Mouse (Mus musculus) frontal cortex, postnatal 14 days (tissue): ENCODE results near the gene Stab2.

Source experiments
- DNase-seq, 2 experiments: peaks; one replicate each; pipeline ENCODE4 v3.0.0; 2022; ENCODE audit warnings: low spot score in 2 of 2

The Stab2 gene

DNA sequence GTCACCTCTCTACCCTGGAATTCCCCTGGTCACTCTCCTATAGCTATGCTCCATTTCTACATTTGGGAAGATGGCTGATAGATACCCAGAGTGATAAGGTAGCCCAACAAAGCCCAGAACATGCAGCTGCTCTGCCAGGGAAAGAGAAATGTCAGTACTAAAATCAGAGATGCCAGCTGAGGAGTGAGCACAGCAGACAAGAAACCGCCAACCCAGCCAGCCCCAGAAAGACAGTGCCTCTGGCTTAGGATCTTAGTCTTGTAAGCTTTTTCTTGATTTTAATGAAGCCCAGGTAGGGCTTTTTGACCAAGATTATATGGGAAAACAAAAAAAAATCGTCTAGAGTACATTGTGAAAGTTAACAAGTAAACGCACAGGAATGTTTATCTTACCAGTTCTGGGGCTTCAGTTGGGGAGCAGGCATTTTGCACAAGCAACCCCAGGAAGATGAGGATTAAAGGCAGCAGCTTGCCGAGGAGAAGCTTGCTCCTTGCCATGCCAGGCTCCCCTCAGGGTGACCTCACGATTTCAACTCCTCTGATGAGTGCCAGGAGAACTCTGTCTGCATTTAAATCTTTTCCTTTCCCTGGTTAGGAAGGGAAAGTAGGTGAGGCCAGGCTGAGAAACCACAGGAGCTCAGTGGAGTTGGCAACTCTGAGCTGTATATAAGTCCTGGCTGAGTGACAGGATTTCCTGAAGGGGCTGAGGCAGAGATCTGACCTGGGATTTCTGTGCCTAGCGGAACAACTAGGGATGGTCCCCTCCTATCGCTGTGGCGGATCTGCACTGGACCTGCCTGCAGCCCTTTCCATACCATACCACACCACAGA lies at the start of gene Stab2:
TSS of gene Stab2 (minus strand) at position 641 of the 830 bp plus-strand sequence.
- DNase-seq, result no peak

DNA sequence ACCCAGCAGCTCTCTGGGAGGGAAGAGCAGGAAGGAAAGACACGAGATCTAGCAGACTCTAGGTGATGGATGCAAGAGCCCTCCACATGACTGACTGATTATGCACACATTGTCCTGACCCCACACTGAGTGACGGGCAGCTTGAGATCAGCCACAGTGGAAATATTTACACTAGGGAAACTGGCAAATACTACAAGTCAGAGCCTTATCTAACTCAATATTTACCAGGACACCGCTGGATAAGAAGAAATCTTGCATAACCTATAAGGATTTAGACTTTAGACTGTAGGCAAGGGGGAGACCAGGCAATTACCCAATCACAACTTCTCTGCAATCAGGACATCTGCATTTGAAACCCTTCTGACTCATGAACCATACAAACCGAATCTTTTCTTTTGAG lies 43.9 kb upstream of the Stab2 start:
- DNase-seq, result no peak

DNA sequence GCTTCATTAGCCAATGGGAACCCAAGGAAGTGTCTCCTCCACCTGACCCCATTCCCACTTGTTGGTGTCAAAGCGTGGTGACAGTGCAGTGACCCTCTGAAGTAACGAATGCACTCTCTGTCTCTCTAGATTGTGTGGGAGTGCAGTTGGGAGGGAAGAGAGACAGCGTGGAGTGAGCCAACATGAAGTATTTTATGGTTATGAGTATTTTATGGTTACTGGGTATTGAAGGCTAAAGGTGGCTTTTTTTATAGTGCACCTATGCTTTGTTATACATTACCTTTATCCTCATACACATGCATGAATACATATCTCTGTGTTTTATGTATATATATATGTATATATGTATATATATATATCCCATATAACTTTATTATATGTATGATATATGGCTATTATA lies 41.4 kb upstream of the Stab2 start:
- no peak for DNase-seq

GRCm38 (mm10) chr10:87046931-87047468 lies 39.2 kb upstream of the Stab2 start:
- no peak for DNase-seq

- DNase-seq, result no peak
These were observed 38.6 kb upstream of the Stab2 start for GRCm38 (mm10) chr10:87046469-87046868.

DNA sequence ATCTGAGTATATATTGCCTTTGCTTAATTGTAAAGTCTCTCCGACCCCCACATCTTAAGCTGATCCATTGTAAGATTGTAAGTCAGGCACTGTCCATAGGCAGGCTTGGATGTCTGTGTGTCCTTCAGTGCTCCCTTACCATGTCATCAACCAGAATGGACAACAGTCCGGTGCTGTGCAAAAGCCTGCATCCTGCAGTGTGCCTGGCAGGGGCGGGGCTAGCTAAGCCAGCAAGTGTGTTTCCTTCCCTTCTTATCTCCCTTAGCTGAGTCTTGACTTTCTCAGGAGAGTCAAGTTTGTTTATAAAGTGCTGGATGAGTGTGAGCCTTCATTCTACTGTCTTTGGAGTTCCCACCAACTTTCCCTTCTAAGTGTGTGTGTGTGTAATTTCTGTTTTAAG lies 37.4 kb upstream of the Stab2 start:
- no peak for DNase-seq

GRCm38 (mm10) chr10:87041265-87041664 lies 33.4 kb upstream of the Stab2 start:
- no peak for DNase-seq

GRCm38 (mm10) chr10:87039800-87040199 lies 32.0 kb upstream of the Stab2 start:
- DNase-seq, result no peak

- DNase-seq, result no peak
These were observed 31.5 kb upstream of the Stab2 start for GRCm38 (mm10) chr10:87039340-87039739.

DNA sequence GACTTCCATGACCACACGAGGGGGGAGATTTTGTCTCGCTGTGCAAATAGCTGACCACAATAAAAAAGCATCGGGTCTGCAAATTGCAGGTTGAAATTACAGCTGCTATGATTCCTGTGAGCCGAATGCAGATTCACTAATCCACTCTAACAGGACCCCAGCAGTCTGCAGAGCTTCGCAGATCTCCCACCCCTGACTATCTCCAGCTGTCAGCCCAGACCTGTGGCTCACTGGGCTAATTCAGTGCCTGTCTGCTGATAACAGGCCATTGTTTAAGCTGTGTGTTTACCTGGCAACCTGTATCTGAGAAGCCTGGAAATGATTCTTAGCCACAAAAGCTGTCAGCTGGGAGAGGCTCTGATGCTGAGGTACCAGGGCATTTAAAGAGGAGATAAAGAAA lies 29.2 kb upstream of the Stab2 start:
- DNase-seq, result no peak

DNA sequence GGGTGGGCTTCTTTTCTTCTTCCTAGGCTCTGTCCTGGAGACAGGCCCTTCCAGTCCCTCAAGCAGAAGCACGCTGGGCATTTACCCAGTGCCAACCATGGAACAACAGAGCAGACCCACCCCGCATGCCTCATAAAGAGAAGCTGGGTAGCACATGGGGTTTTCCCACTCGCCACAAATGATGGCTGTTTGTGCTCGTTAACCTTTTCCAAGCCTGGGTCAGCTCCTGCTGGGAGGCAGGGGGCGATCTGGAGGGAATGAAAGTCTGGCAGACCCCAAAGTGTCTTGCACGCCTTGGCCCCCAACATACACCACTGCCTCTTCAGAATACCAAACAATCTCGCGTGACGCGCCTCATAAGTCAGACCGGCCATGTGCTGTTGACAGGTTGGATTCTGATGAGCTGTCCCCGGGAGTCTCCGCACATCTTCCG lies 28.5 kb upstream of the Stab2 start:
- DNase-seq, result no peak

DNA sequence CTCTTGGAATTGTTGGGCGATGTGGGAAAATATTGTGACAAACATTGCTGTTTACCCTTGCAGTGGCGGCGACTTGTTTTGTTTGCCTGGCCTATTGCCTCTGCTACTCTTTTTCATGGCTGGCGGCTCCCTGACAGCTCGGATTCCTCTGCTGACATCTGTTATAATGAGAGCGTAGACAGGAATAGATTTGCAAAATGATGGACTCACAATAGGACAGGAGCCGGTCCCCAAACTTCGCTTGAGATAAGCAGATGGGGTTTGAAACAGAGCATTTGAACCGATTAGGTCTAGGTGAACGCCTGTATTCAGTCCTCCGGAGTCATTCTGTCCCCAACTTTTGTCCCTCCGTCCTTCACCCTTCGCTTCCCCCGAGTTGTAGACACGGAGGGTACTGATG lies 28.0 kb upstream of the Stab2 start:
- DNase-seq, result no peak

DNA sequence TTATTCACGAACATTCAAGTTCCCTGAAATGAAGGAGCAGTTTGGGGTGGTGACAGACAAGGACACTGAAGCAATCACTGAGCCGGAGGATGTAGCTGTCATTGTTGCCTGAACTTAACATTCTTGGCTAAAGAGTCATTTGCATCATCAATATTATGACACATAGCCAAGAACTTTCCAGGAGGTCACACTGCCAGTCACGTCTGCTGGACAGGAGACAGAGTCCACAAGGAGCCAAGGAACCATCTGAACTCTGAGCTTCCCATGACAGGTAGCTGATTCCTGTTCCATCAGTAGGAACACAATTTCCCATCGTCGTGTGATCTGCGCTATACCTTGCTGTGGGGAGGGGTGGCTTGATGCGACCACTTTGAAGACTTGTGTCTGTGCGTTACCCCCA lies 24.9 kb upstream of the Stab2 start:
- DNase-seq, result no peak

DNA sequence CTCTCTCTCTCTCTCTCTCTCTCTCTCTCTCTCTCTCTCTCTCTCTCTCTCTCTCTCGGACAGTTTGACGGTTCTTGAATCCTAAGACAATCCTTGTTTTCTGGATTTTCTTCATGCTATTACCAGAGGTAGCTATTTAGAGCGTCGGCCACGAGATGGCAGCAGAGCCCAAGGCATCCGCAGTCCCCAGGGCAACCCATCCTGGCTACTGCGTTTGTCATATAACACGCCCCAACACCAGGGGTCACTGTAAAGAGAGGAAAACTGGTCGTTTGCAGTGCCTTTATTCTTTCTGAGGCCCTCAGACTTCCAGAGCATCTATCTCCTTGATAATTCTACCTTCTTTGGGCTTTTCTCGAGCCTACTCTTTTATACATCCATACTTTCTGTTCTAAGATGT lies 17.1 kb upstream of the Stab2 start:
- peak; percentile 56 to 82 for DNase-seq

DNA sequence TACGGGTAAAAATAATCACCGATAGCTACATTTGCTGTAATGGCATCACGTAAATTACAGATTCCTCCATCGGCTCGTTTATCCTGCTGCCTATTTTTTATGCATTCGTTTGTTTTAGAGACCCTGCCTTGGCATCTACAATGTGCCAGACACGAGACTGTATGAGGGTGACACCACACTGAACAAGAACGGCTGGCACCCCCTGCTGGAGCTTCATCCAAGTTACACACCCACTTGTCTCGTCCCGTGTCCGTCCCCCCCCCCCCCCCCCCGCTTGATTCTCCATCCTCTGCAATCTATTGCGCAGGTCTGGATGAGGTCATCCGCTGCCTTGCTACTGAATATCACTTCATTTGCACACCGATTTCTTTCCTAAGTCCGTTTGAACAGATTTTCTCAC lies 12.9 kb upstream of the Stab2 start:
- peak in 1 of 2 experiments; percentile 20 for DNase-seq

- no peak for DNase-seq
These were observed 11.1 kb upstream of the Stab2 start for GRCm38 (mm10) chr10:87018876-87019275.

GRCm38 (mm10) chr10:87016151-87016692 lies 8.4 kb upstream of the Stab2 start:
- DNase-seq, result no peak

- DNase-seq, result no peak
These were observed 7.6 kb upstream of the Stab2 start for GRCm38 (mm10) chr10:87015403-87015802.

DNA sequence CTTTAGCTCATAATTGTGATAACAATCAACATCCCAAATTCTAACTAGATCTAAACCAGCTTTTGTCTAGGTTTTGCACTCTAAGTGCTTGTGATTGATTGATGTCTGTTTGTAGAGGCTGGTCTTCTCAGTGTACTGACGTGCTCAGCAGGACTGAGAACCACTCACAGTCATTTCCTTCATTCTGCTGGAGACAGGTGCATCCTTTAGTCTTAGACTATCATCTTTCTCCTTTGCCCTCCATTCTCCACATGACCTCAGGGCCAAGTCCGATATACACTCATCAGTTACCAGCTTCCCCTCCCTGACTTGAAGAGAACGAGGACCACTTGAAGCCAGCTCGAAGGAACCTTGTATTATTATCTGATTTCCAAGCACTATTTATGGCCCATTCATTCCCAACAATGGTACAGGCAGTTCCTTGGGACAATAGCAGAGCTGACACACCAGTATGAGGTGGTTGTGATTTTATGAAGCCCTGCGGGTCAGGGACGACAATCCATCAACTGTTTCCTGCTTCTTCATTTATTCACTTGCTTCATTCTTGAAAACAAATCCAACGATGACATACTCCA lies 6.7 kb upstream of the Stab2 start:
- DNase-seq, result no peak

DNA sequence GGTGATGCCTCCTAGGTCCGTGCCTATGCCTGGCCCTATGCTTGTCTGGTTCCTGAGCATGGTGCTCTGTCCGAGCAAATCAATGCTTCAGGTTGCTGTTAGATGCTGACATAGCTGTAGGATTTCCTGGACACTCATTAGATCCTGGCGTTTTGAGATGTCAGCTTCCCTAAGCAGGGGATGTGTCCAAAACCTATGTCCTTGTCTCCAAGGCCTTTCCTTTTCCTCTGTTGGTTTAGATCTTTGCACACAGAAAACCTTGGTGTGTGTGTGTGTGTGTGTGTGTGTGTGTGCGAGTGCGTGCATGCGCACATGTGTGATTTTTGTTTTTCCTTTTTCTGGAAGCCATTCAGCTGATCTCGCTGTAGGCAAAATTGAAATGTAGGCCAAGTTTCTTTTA lies 4.3 kb upstream of the Stab2 start:
- no peak for DNase-seq

DNA sequence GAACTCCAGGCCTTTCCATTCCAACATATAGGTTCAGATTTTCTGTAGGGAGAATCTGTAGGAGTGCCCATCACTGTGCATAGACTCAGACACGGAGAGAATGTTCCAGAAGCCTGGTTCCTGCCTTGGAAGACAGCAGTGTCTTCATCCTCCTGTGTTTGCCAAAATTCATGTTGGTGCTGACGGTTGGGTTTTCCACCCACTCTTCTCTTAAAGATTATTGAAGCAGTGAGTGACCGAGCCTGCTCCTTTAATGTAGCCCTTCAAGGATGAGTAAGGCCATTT lies 332 bp upstream of the Stab2 start:
- DNase-seq, result no peak

DNA sequence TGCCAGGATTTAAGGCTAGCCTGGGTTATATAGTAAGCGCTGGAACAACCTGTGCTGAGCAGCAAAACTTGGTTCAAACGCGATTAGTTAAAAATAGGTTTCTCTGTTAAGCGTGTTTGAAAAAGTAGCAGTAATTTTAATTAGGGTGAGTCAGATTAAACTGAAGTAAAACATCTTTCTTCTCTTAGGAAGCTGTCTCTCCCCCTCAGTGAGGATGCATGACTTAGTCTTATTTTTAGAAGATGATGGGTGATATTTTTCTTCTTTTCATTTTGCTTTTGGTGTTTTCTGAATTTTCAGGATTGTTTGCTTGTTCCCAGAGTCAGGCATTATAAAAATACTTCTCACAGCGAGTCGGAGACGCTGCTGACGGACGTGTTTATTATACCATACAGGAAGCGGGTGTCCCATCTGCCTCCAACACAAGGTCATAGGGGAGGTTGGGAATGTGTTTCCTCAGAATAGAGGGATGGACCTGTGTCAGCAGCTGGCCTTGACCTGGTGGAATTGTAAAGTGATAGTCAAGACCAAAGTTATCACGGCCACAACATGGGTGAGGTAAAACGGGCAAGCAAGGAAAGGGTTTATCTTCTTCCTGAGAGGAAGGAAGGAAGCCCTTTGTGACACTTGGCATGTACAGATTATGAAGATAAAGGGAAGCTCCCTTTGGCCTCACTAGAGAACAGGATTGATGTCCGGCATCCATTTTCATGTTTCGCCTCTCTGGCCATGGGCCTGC lies 15.4 kb downstream of the Stab2 start:
- no peak for DNase-seq

DNA sequence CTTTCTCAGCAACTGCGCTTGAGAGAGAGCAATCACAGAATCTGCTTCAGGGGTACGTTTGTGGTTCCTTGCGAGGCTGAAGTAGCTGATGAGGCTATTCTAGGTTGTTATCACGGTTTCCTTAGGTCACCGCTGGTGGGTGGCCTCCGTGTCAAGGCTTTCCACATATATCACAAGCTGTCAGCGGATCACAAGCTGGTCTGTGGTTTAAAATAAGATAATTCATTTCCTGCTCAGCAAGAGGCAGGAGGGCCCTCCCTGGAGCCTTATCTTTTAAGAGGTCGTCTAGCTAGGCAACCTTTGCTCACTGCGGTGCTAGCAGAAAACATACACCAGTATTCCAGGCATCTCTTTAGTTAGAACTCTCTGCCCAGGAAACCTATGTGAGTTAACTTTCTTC lies 17.2 kb downstream of the Stab2 start:
- DNase-seq, result no peak
